Mouse (Mus musculus): ENCODE results near the gene Parvb. TPM values are rescaled to one million over a fixed set of nuclear protein-coding genes. Genes with fewer than 3 reads are reported as not detected.
A peak's percentile ranks its signal among the peaks of the same experiment; 100 is the strongest.

Parvb gene
- total and polyA plus RNA-seq, 2 experiments from 2014 or later = 4.3 to 9.6 TPM

- no peak overlapping the region for H3K4me2 ChIP-seq (ENCODE audit: low read depth, low read length, poor library complexity, severe bottlenecking)
- no peaks in the 10 kb centered on the region for H3K9me3 ChIP-seq (ENCODE audit: low read length)
- H3K4me1 ChIP-seq (ENCODE audit: insufficient read depth, low read length) = peaks cover 41% of the 10 kb centered on the region
- H3K9ac ChIP-seq (replicated peaks; ENCODE audit: low read length, poor library complexity, severe bottlenecking) = no peak overlapping the region
- WGBS = 21% methylated on average over 2 of the region's 2 CpGs
- H3K27me3 ChIP-seq (ENCODE audit: insufficient read depth, low read length) = no peaks in the 10 kb centered on the region
- peak overlapping the region; percentile 63 for H3K27ac ChIP-seq (ENCODE audit: low read depth, low read length)
- H3K36me3 ChIP-seq (ENCODE audit: insufficient read depth, low read length) = no peaks in the 10 kb centered on the region
- H3K4me3 ChIP-seq (ENCODE audit: low read depth, low read length) = no peak overlapping the region
- TF ChIP-seq CTCF (IDR thresholded peaks at IDR 0.05) = no peak
- DNase-seq (ENCODE audit: low spot score) (no peak), ATAC-seq (ENCODE audit: low FRiP score) (no peak)
These were observed 68.7 kb downstream of the Parvb start for GRCm38 (mm10) chr15:84300591-84300990.

GRCm38 (mm10) chr15:84301026-84301425 is 69.2 kb downstream of the Parvb start:
- Histone ChIP-seq H3K4me2 (ENCODE audit: low read depth, low read length, poor library complexity, severe bottlenecking) (no peak overlapping the region), H3K4me3 (ENCODE audit: low read depth, low read length) (no peak overlapping the region), H3K4me1 (ENCODE audit: insufficient read depth, low read length) (peaks cover 41% of the 10 kb centered on the region), H3K27ac (ENCODE audit: low read depth, low read length) (peak overlapping the region; percentile 63; the same call in 1 of the 2 replicates), H3K9me3 (ENCODE audit: low read length) (no peaks in the 10 kb centered on the region), H3K9ac (replicated peaks; ENCODE audit: low read length, poor library complexity, severe bottlenecking) (no peak overlapping the region), H3K27me3 (ENCODE audit: insufficient read depth, low read length) (no peaks in the 10 kb centered on the region), H3K36me3 (ENCODE audit: insufficient read depth, low read length) (no peaks in the 10 kb centered on the region)
- no peak for ATAC-seq (ENCODE audit: low FRiP score)
- 14% methylated on average over 7 of the region's 7 CpGs for WGBS
- peak; percentile 79 for DNase-seq (ENCODE audit: low spot score)
- TF ChIP-seq CTCF (IDR thresholded peaks at IDR 0.05) = no peak

- no peak for TF ChIP-seq CTCF (IDR thresholded peaks at IDR 0.05)
- WGBS = 24% methylated on average over 8 of the region's 8 CpGs
- ATAC-seq (ENCODE audit: low FRiP score) (no peak), DNase-seq (ENCODE audit: low spot score) (no peak)
- no peaks in the 10 kb centered on the region for H3K27me3 ChIP-seq (ENCODE audit: insufficient read depth, low read length)
- no peak overlapping the region for H3K4me3 ChIP-seq (ENCODE audit: low read depth, low read length)
- no peaks in the 10 kb centered on the region for H3K9me3 ChIP-seq (ENCODE audit: low read length)
- no peaks in the 10 kb centered on the region for H3K36me3 ChIP-seq (ENCODE audit: insufficient read depth, low read length)
- no peak overlapping the region for H3K4me2 ChIP-seq (ENCODE audit: low read depth, low read length, poor library complexity, severe bottlenecking)
- peaks cover 41% of the 10 kb centered on the region for H3K4me1 ChIP-seq (ENCODE audit: insufficient read depth, low read length)
- no peak overlapping the region for H3K27ac ChIP-seq (ENCODE audit: low read depth, low read length)
- H3K9ac ChIP-seq (replicated peaks; ENCODE audit: low read length, poor library complexity, severe bottlenecking) = 0 out of 2 replicates have a peak overlapping the region, but pooled peaks have one; percentile 0
These were observed 70.0 kb downstream of the Parvb start for GRCm38 (mm10) chr15:84301641-84302420.

DNA sequence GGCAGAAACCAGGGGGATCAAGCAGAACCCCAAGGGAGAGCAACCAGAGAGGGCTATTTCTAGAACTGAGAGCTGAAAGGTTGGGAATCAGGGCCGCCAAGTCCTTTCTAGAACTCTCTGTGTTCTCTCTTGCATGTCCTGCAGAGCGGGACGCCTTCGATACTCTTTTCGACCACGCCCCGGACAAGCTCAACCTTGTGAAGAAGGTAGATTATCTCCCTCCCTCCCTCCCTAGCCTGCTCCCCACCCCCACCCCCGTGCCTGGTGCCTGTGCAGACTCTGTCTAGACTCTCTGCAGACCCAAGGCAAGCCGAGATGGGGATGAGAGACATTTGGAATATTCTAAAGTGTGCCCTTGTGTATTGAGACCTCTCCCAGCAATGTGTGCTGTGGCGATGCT is 71.4 kb downstream of the Parvb start:
- 50% methylated on average over 10 of the region's 10 CpGs for WGBS
- no peak for TF ChIP-seq CTCF (IDR thresholded peaks at IDR 0.05)
- no peak overlapping the region for H3K9ac ChIP-seq (replicated peaks; ENCODE audit: low read length, poor library complexity, severe bottlenecking)
- H3K4me3 ChIP-seq (ENCODE audit: low read depth, low read length) = no peak overlapping the region
- peaks cover 41% of the 10 kb centered on the region for H3K4me1 ChIP-seq (ENCODE audit: insufficient read depth, low read length)
- no peak overlapping the region for H3K4me2 ChIP-seq (ENCODE audit: low read depth, low read length, poor library complexity, severe bottlenecking)
- ATAC-seq (ENCODE audit: low FRiP score) (no peak), DNase-seq (ENCODE audit: low spot score) (no peak)
- no peak overlapping the region for H3K27ac ChIP-seq (ENCODE audit: low read depth, low read length)
- no peaks in the 10 kb centered on the region for H3K36me3 ChIP-seq (ENCODE audit: insufficient read depth, low read length)
- H3K27me3 ChIP-seq (ENCODE audit: insufficient read depth, low read length) = no peaks in the 10 kb centered on the region
- H3K9me3 ChIP-seq (ENCODE audit: low read length) = no peaks in the 10 kb centered on the region

GRCm38 (mm10) chr15:84305333-84305732 is 73.5 kb downstream of the Parvb start:
- ATAC-seq (ENCODE audit: low FRiP score) (no peak), DNase-seq (ENCODE audit: low spot score) (peak; percentile 44)
- Histone ChIP-seq H3K4me3 (ENCODE audit: low read depth, low read length) (no peak overlapping the region), H3K9me3 (ENCODE audit: low read length) (no peaks in the 10 kb centered on the region), H3K9ac (replicated peaks; ENCODE audit: low read length, poor library complexity, severe bottlenecking) (no peak overlapping the region), H3K27me3 (ENCODE audit: insufficient read depth, low read length) (no peaks in the 10 kb centered on the region), H3K4me1 (ENCODE audit: insufficient read depth, low read length) (peaks cover 24% of the 10 kb centered on the region), H3K27ac (ENCODE audit: low read depth, low read length) (no peak overlapping the region), H3K4me2 (ENCODE audit: low read depth, low read length, poor library complexity, severe bottlenecking) (no peak overlapping the region), H3K36me3 (ENCODE audit: insufficient read depth, low read length) (no peaks in the 10 kb centered on the region)
- no peak for TF ChIP-seq CTCF (IDR thresholded peaks at IDR 0.05)
- 22% methylated on average over 10 of the region's 10 CpGs for WGBS

GRCm38 (mm10) chr15:84310271-84310670 is 78.4 kb downstream of the Parvb start:
- 61% methylated on average over 11 of the region's 11 CpGs for WGBS
- DNase-seq (ENCODE audit: low spot score) (peak; percentile 81), ATAC-seq (ENCODE audit: low FRiP score) (no peak)
- no peaks in the 10 kb centered on the region for H3K36me3 ChIP-seq (ENCODE audit: insufficient read depth, low read length)
- no peak for TF ChIP-seq CTCF (IDR thresholded peaks at IDR 0.05)
- H3K4me3 ChIP-seq (ENCODE audit: low read depth, low read length) = no peak overlapping the region
- no peaks in the 10 kb centered on the region for H3K27me3 ChIP-seq (ENCODE audit: insufficient read depth, low read length)
- H3K4me1 ChIP-seq (ENCODE audit: insufficient read depth, low read length) = 0 out of 2 replicates have a peak, but pooled peaks cover 3% of the 10 kb centered on the region
- no peak overlapping the region for H3K4me2 ChIP-seq (ENCODE audit: low read depth, low read length, poor library complexity, severe bottlenecking)
- no peaks in the 10 kb centered on the region for H3K9me3 ChIP-seq (ENCODE audit: low read length)
- H3K27ac ChIP-seq (ENCODE audit: low read depth, low read length) = 0 out of 2 replicates have a peak overlapping the region, but pooled peaks have one; percentile 32
- H3K9ac ChIP-seq (replicated peaks; ENCODE audit: low read length, poor library complexity, severe bottlenecking) = no peak overlapping the region
